Mouse (Mus musculus): ENCODE measurements around the gene Olfr764-ps1. TPM values are rescaled to one million over a fixed set of nuclear protein-coding genes. Genes with fewer than 3 reads are reported as not detected.
"Not testable (repeated sequence)": the region's sequence is repeated elsewhere in the genome, so short reads cannot be mapped to it uniquely, and the experiment has no call there.

Gene Olfr764-ps1
- total and polyA plus RNA-seq, 3 experiments = not detected

DNA sequence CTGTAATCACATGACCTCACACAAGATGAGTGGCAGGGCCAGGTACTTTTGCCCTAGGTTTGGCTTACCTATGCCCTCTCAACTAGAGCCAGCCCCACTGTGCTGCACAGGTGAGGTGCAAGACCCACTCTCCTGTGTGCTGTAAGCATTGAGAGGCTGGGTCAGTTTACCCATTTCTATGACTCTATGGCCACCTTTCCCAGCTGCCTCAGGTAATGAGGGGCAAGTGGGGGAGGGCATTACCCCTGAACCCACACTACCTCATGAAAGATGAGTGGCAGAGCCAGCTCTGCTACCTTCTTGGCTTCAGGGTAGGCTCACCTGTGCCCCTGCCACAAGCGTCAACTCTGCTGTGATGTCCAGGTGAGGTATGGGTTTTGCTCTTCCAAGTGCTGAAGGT lies 43.9 kb downstream of the Olfr764-ps1 start:
- Histone ChIP-seq H3K27ac (no peak overlapping the region), H3K4me3 (no peak overlapping the region), H3K36me3 (ENCODE audit: control insufficient read depth, insufficient read depth, low read length) (no peaks in the 10 kb centered on the region), H3K4me1 (ENCODE audit: control insufficient read depth, insufficient read depth, low read length) (no peaks in the 10 kb centered on the region), H3K79me2 (replicated peaks; ENCODE audit: control insufficient read depth, insufficient read depth, low read length) (no peaks in the 10 kb centered on the region), H3K9ac (ENCODE audit: low read depth, low read length) (no peak overlapping the region), H3K27me3 (ENCODE audit: control insufficient read depth, insufficient read depth, low read length) (no peaks in the 10 kb centered on the region)
- no peak for DNase-seq
- WGBS = 96% methylated on average over 1 of the region's 1 CpGs
- no peak for TF ChIP-seq POLR2A (IDR thresholded peaks at IDR 0.05; ENCODE audit: insufficient read depth, low read depth, low read length)
- intact Hi-C loops (cut with DNase I) = no loop called here

DNA sequence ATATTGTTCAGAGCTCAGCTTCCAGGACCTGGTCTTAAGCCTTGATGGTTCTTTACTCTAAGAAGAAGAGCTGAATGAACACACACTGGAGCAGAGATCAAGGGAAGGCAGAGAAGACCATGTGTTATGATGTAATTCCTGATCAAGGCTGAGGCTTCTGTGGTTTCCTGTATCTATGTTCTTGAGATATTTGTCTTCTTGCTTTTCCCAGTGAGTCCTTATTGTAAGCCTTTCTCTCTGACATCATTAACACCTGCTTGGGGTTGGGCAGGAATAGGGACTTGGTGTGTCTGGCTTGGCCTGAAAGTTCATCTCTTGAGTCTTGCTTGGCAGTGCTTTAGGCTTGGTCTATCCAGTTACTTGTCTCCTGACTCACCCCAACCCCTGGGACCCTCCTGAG lies 48.7 kb downstream of the Olfr764-ps1 start:
- intact Hi-C loops (cut with DNase I) = no loop called here
- H3K9ac ChIP-seq (ENCODE audit: low read depth, low read length) = no peak overlapping the region
- no peak for TF ChIP-seq POLR2A (IDR thresholded peaks at IDR 0.05; ENCODE audit: insufficient read depth, low read depth, low read length)
- no peak for TF ChIP-seq EP300 (IDR thresholded peaks at IDR 0.05; ENCODE audit: insufficient read depth, low read depth, low read length)
- no peak for TF ChIP-seq CTCF (IDR thresholded peaks at IDR 0.05)

DNA sequence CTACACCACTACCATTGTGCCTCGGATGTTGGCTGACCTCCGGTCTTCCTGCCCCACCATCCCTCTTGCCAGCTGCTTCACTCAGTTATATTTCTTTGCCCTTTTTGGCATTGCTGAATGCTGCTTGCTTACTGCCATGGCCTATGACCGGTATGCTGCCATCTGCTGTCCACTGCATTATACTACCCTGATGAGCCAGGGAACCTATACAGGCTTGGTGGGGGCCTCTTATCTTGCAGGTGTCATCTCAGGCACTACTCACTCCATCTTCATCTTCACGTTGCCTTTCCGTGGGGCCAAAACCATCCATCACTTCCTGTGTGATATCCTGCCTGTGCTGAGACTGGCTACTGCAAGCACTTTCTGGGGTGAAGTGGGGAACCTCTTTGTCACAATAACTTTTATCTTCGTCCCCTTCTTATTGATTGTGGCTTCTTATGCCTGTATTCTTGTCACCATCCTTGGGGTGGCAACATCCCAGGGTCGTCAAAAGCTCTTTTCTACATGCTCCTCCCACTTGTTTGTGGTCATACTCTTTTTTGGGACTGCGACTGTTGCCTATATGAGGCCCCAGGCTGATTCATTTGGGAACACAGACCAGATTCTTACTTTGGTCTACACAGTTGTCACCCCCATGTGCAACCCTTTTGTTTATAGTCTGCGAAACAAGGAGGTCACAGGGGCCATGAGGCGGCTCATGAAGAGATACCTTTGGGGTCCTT lies 49.4 kb downstream of the Olfr764-ps1 start:
- H3K36me3 ChIP-seq (ENCODE audit: control insufficient read depth, insufficient read depth, low read length); intact Hi-C loops (cut with DNase I); H3K4me1 ChIP-seq (ENCODE audit: control insufficient read depth, insufficient read depth, low read length); H3K9ac ChIP-seq (ENCODE audit: low read depth, low read length); H3K27ac ChIP-seq; H3K4me3 ChIP-seq; H3K79me2 ChIP-seq (replicated peaks; ENCODE audit: control insufficient read depth, insufficient read depth, low read length); DNase-seq; H3K27me3 ChIP-seq (ENCODE audit: control insufficient read depth, insufficient read depth, low read length): not testable (repeated sequence)
- 54% methylated on average over 7 of the region's 10 CpGs for WGBS

More for the DNA sequence above, 48.7 kb downstream of the Olfr764-ps1 start:
- H3K4me3 ChIP-seq = no peak overlapping the region
- no peaks in the 10 kb centered on the region for H3K4me1 ChIP-seq (ENCODE audit: control insufficient read depth, insufficient read depth, low read length)
- no peaks in the 10 kb centered on the region for H3K36me3 ChIP-seq (ENCODE audit: control insufficient read depth, insufficient read depth, low read length)
- no peaks in the 10 kb centered on the region for H3K27me3 ChIP-seq (ENCODE audit: control insufficient read depth, insufficient read depth, low read length)
- no peak overlapping the region for H3K27ac ChIP-seq
- H3K79me2 ChIP-seq (replicated peaks; ENCODE audit: control insufficient read depth, insufficient read depth, low read length) = no peaks in the 10 kb centered on the region
- DNase-seq = no peak

DNA sequence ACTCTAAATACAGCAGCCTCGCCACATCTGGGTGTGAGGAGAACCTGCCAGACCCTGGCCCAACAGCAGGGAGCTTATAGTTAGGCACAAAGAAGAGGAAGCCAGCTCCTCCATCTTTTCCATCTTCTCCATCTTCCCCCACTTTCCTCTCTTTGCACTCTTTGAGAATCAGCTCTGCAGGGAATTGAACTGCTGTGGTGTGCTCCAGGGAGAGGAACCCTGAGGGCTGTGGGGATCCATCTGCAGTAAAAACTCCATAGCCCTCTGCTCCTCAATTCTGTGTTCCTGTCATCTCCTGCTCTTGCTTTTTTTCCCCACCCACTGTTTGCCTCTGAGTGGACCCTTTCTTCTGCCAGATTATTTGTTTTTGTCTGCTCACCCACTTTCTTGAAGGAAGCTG lies 50.6 kb downstream of the Olfr764-ps1 start, which contains the start of gene Olfr9:
Gene Olfr9, plus strand, starts transcription at position 301 of the 400 bp plus-strand sequence.
- intact Hi-C loops (cut with DNase I); H3K9ac ChIP-seq (ENCODE audit: low read depth, low read length); DNase-seq; H3K27me3 ChIP-seq (ENCODE audit: control insufficient read depth, insufficient read depth, low read length); H3K36me3 ChIP-seq (ENCODE audit: control insufficient read depth, insufficient read depth, low read length); H3K4me1 ChIP-seq (ENCODE audit: control insufficient read depth, insufficient read depth, low read length); H3K27ac ChIP-seq; H3K4me3 ChIP-seq; H3K79me2 ChIP-seq (replicated peaks; ENCODE audit: control insufficient read depth, insufficient read depth, low read length): not testable (repeated sequence)
- WGBS = 22% methylated on average over 1 of the region's 1 CpGs

Other genes with a start within 250 kb of the Olfr764-ps1 start
- 1 to 10 TPM; 2.8 to 4.4 TPM for gene Mmp19, start 249.0 kb downstream of the Olfr764-ps1 start, total RNA-seq (2021)
- gene Mmp19, start 249.0 kb downstream of the Olfr764-ps1 start, polyA plus RNA-seq (2012; rRNA removed) = 3.1 and 4.4 TPM in 2 replicates
- 10 to 100 TPM; 34.1 to 36.4 TPM for gene Dnajc14, start 235.8 kb downstream of the Olfr764-ps1 start, total RNA-seq (2021)
- gene Dnajc14, start 235.8 kb downstream of the Olfr764-ps1 start, polyA plus RNA-seq (2012; rRNA removed) = 8.4 and 11.3 TPM in 2 replicates
- gene Tmem198b, start 235.5 kb downstream of the Olfr764-ps1 start, total RNA-seq (2021) = 1 to 10 TPM; 4.7 to 5.4 TPM
- 11.2 and 11.9 TPM in 2 replicates for gene Tmem198b, start 235.5 kb downstream of the Olfr764-ps1 start, polyA plus RNA-seq (2012; rRNA removed)
- 10 to 100 TPM; 37.2 to 43.4 TPM for gene Sarnp, start 222.6 kb downstream of the Olfr764-ps1 start, total RNA-seq (2021)
- 14.3 and 25.5 TPM in 2 replicates for gene Sarnp, start 222.6 kb downstream of the Olfr764-ps1 start, polyA plus RNA-seq (2012; rRNA removed)
- gene Ormdl2, start 218.3 kb downstream of the Olfr764-ps1 start, total RNA-seq (2021) = 1 to 10 TPM; 7.8 to 8.1 TPM
- gene Ormdl2, start 218.3 kb downstream of the Olfr764-ps1 start, polyA plus RNA-seq (2012; rRNA removed) = 15.3 and 23.3 TPM in 2 replicates
- gene Gdf11, start 148.2 kb downstream of the Olfr764-ps1 start, total RNA-seq (2021) = 1 to 10 TPM; 2.0 to 2.5 TPM
- 0.78 and 1.1 TPM in 2 replicates for gene Gdf11, start 148.2 kb downstream of the Olfr764-ps1 start, polyA plus RNA-seq (2012; rRNA removed)
- gene Cd63, start 138.9 kb downstream of the Olfr764-ps1 start, total RNA-seq (2021) = 100 to 1,000 TPM; 132 to 156 TPM
- gene Cd63, start 138.9 kb downstream of the Olfr764-ps1 start, polyA plus RNA-seq (2012; rRNA removed) = 83.2 and 101 TPM in 2 replicates
- gene Rdh5, start 117.0 kb downstream of the Olfr764-ps1 start, total RNA-seq (2021) = 1 to 10 TPM; 5.2 to 5.9 TPM
- 19.4 and 24.9 TPM in 2 replicates for gene Rdh5, start 117.0 kb downstream of the Olfr764-ps1 start, polyA plus RNA-seq (2012; rRNA removed)
- gene Bloc1s1, start 115.9 kb downstream of the Olfr764-ps1 start, total RNA-seq (2021) = 100 to 1,000 TPM; 181 to 201 TPM
- gene Bloc1s1, start 115.9 kb downstream of the Olfr764-ps1 start, polyA plus RNA-seq (2012; rRNA removed) = 229 and 234 TPM in 2 replicates
- gene Itga7, start 106.1 kb downstream of the Olfr764-ps1 start, total RNA-seq (2021) = 100 to 1,000 TPM; 140 to 155 TPM
- 151 and 206 TPM in 2 replicates for gene Itga7, start 106.1 kb downstream of the Olfr764-ps1 start, polyA plus RNA-seq (2012; rRNA removed)
- not detected for gene Mettl7b, start 78.9 kb downstream of the Olfr764-ps1 start, total RNA-seq (2021)
- 0.18 and 0.53 TPM in 2 replicates for gene Mettl7b, start 78.9 kb downstream of the Olfr764-ps1 start, polyA plus RNA-seq (2012; rRNA removed)
- gene Olfr9, start 50.5 kb downstream of the Olfr764-ps1 start, total RNA-seq (2021) = not detected
- gene Olfr9, start 50.5 kb downstream of the Olfr764-ps1 start, polyA plus RNA-seq (2012; rRNA removed) = not detected in 2 replicates
- gene Olfr763, start 29.1 kb downstream of the Olfr764-ps1 start, total RNA-seq (2021) = not detected
- gene Olfr763, start 29.1 kb downstream of the Olfr764-ps1 start, polyA plus RNA-seq (2012; rRNA removed) = not detected in 2 replicates
- not detected for gene Olfr765, start 10.1 kb upstream of the Olfr764-ps1 start, total RNA-seq (2021)
- not detected in 2 replicates for gene Olfr765, start 10.1 kb upstream of the Olfr764-ps1 start, polyA plus RNA-seq (2012; rRNA removed)
- gene Olfr766-ps1, start 29.1 kb upstream of the Olfr764-ps1 start, total RNA-seq (2021) = not detected
- gene Olfr766-ps1, start 29.1 kb upstream of the Olfr764-ps1 start, polyA plus RNA-seq (2012; rRNA removed) = not detected in 2 replicates
- not detected for gene Olfr767, start 43.0 kb upstream of the Olfr764-ps1 start, total RNA-seq (2021)
- gene Olfr767, start 43.0 kb upstream of the Olfr764-ps1 start, polyA plus RNA-seq (2012; rRNA removed) = not detected in 2 replicates
- gene Olfr768, start 59.5 kb upstream of the Olfr764-ps1 start, total RNA-seq (2021) = not detected
- gene Olfr768, start 59.5 kb upstream of the Olfr764-ps1 start, polyA plus RNA-seq (2012; rRNA removed) = not detected in 2 replicates
- not detected for gene Olfr769, start 78.0 kb upstream of the Olfr764-ps1 start, total RNA-seq (2021)
- not detected in 2 replicates for gene Olfr769, start 78.0 kb upstream of the Olfr764-ps1 start, polyA plus RNA-seq (2012; rRNA removed)
- gene Olfr770, start 99.1 kb upstream of the Olfr764-ps1 start, total RNA-seq (2021) = not detected
- not detected in 2 replicates for gene Olfr770, start 99.1 kb upstream of the Olfr764-ps1 start, polyA plus RNA-seq (2012; rRNA removed)
- gene Olfr771, start 124.9 kb upstream of the Olfr764-ps1 start, total RNA-seq (2021) = not detected
- not detected in 2 replicates for gene Olfr771, start 124.9 kb upstream of the Olfr764-ps1 start, polyA plus RNA-seq (2012; rRNA removed)
- not detected for gene Olfr772, start 138.0 kb upstream of the Olfr764-ps1 start, total RNA-seq (2021)
- not detected in 2 replicates for gene Olfr772, start 138.0 kb upstream of the Olfr764-ps1 start, polyA plus RNA-seq (2012; rRNA removed)
- gene Olfr773, start 147.5 kb upstream of the Olfr764-ps1 start, total RNA-seq (2021) = not detected
- not detected in 2 replicates for gene Olfr773, start 147.5 kb upstream of the Olfr764-ps1 start, polyA plus RNA-seq (2012; rRNA removed)
- not detected for gene Olfr774, start 196.3 kb upstream of the Olfr764-ps1 start, total RNA-seq (2021)
- not detected in 2 replicates for gene Olfr774, start 196.3 kb upstream of the Olfr764-ps1 start, polyA plus RNA-seq (2012; rRNA removed)
- not detected for gene Olfr775, start 208.5 kb upstream of the Olfr764-ps1 start, total RNA-seq (2021)
- gene Olfr775, start 208.5 kb upstream of the Olfr764-ps1 start, polyA plus RNA-seq (2012; rRNA removed) = not detected in 2 replicates
- not detected for gene Olfr776, start 219.2 kb upstream of the Olfr764-ps1 start, total RNA-seq (2021)
- not detected in 2 replicates for gene Olfr776, start 219.2 kb upstream of the Olfr764-ps1 start, polyA plus RNA-seq (2012; rRNA removed)
- gene Olfr777, start 231.6 kb upstream of the Olfr764-ps1 start, total RNA-seq (2021) = not detected
- not detected in 2 replicates for gene Olfr777, start 231.6 kb upstream of the Olfr764-ps1 start, polyA plus RNA-seq (2012; rRNA removed)

All from heart, adult 2 months (tissue).